Mouse (Mus musculus): Measurements from ENCODE around the gene Nkd2. TPM values are rescaled to one million over a fixed set of nuclear protein-coding genes. Genes with fewer than 3 reads are reported as not detected.

The Nkd2 gene
- polyA plus RNA-seq, 1 experiment = 1.2 TPM

DNA sequence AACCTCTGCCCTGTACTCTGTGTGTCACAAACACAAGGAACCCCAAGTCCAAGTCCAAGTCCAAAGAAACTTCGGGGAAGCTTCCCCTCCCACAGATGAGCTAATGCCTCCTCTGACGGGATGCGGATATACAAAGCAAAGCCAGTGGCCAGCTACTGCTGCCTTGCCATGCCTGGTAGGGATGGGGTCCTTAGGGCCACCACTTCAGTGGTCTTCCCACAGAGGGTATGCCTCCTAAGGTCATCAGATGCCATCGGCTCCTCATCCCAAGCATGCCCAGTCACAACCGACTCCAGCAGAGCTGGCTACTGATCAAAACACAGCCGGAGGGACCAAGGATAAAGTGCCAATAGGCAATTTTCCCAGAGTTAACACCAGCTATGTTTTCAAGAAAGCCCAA is 10.9 kb downstream of the Nkd2 start:
- WGBS = 56% methylated on average over 6 of the region's 6 CpGs
- TF ChIP-seq POLR2A (IDR thresholded peaks at IDR 0.05; ENCODE audit: low read depth, low read length) (no peak), CTCF (conservative IDR thresholded peaks at IDR 0.05; ENCODE audit: insufficient read depth, insufficient read length, low read depth, low read length) (no peak)
- Histone ChIP-seq H3K4me3 (ENCODE audit: insufficient read depth, low read depth, low read length) (no peak overlapping the region), H3K27me3 (replicated peaks; ENCODE audit: control insufficient read depth, insufficient read depth, low read length) (no peaks in the 10 kb centered on the region), H3K36me3 (ENCODE audit: control insufficient read depth, insufficient read depth, low read length) (no peaks in the 10 kb centered on the region), H3K27ac (ENCODE audit: insufficient read depth, low read depth, low read length) (no peak overlapping the region), H3K4me1 (ENCODE audit: control insufficient read depth, insufficient read depth, low read length) (0 out of 2 replicates have a peak, but pooled peaks cover 3% of the 10 kb centered on the region)
- DNase-seq = no peak

DNA sequence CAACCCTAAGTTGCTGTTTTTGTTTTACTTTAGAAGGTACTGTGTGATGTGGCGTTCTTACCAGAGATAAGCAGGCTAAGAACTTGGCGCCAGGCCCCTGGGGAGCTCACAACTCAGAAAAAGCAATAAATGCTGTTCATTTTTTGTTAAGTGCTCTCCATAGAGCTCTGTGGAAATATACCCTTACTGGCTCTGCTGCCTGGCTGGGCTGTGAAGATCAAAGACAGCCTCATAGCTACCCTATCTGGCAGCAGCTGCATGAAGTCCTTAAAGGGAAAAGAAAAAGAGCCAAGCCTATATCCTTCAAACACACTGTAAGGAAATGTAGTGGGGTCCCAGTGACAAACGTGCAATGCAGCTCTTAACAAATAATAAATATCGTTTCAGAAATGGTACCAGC is 11.6 kb downstream of the Nkd2 start:
- 0 out of 2 replicates have a peak, but pooled peaks cover 3% of the 10 kb centered on the region for H3K4me1 ChIP-seq (ENCODE audit: control insufficient read depth, insufficient read depth, low read length)
- no peak overlapping the region for H3K27ac ChIP-seq (ENCODE audit: insufficient read depth, low read depth, low read length)
- H3K4me3 ChIP-seq (ENCODE audit: insufficient read depth, low read depth, low read length) = no peak overlapping the region
- no peaks in the 10 kb centered on the region for H3K27me3 ChIP-seq (replicated peaks; ENCODE audit: control insufficient read depth, insufficient read depth, low read length)
- no peak for DNase-seq
- H3K36me3 ChIP-seq (ENCODE audit: control insufficient read depth, insufficient read depth, low read length) = no peaks in the 10 kb centered on the region
- WGBS = 51% methylated on average over 4 of the region's 4 CpGs
- TF ChIP-seq POLR2A (IDR thresholded peaks at IDR 0.05; ENCODE audit: low read depth, low read length) (no peak), CTCF (conservative IDR thresholded peaks at IDR 0.05; ENCODE audit: insufficient read depth, insufficient read length, low read depth, low read length) (no peak)

DNA sequence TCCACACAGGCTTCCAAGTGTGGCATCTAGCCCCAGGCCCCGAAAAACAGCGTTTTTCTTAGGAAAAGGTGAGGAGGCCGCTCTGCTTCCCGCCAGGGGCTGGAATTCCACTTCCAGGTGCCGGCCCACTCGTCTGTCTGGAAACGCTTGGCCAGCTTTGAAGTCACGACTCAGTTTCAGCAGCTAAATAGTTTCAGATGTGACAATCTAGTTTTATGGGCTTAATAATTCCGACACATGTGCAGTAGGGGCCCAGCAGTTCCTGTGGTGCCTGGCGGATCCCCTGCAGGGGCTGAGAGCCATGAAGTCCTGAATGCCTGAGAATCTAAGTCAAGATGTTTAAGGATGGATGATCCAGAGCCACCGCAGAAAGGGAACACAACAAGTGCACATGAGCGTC is 13.6 kb downstream of the Nkd2 start:
- H3K4me1 ChIP-seq (ENCODE audit: control insufficient read depth, insufficient read depth, low read length) = 0 out of 2 replicates have a peak, but pooled peaks cover 3% of the 10 kb centered on the region
- no peak for DNase-seq
- no peaks in the 10 kb centered on the region for H3K27me3 ChIP-seq (replicated peaks; ENCODE audit: control insufficient read depth, insufficient read depth, low read length)
- H3K27ac ChIP-seq (ENCODE audit: insufficient read depth, low read depth, low read length) = no peak overlapping the region
- WGBS = 73% methylated on average over 12 of the region's 12 CpGs
- no peak overlapping the region for H3K4me3 ChIP-seq (ENCODE audit: insufficient read depth, low read depth, low read length)
- TF ChIP-seq POLR2A (IDR thresholded peaks at IDR 0.05; ENCODE audit: low read depth, low read length) (no peak), CTCF (conservative IDR thresholded peaks at IDR 0.05; ENCODE audit: insufficient read depth, insufficient read length, low read depth, low read length) (no peak)
- H3K36me3 ChIP-seq (ENCODE audit: control insufficient read depth, insufficient read depth, low read length) = no peaks in the 10 kb centered on the region

DNA sequence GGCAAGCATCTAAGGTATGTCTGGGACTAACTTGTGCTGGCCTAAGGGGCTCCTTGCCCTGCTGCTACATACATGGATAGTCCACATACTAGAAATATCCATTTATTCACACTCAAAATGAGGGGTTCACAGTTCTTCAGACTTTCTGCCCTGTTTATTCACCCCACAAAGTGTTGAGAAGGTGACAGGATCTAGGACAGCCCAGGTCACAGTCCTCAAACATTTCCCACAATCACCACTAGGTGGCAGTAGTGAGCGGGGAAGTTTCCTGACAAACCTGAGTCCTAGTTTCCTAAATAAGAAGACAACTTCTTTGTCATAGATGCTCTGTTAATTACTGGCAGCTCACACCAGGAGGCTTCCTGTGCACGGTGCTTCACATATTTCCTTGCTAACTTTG is 15.9 kb downstream of the Nkd2 start:
- H3K4me1 ChIP-seq (ENCODE audit: control insufficient read depth, insufficient read depth, low read length) = no peaks in the 10 kb centered on the region
- H3K36me3 ChIP-seq (ENCODE audit: control insufficient read depth, insufficient read depth, low read length) = no peaks in the 10 kb centered on the region
- peak; percentile 56 for DNase-seq
- no peaks in the 10 kb centered on the region for H3K27me3 ChIP-seq (replicated peaks; ENCODE audit: control insufficient read depth, insufficient read depth, low read length)
- no peak overlapping the region for H3K27ac ChIP-seq (ENCODE audit: insufficient read depth, low read depth, low read length)
- H3K4me3 ChIP-seq (ENCODE audit: insufficient read depth, low read depth, low read length) = no peak overlapping the region
- TF ChIP-seq POLR2A (IDR thresholded peaks at IDR 0.05; ENCODE audit: low read depth, low read length) = no peak
- TF ChIP-seq CTCF (conservative IDR thresholded peaks at IDR 0.05; ENCODE audit: insufficient read depth, insufficient read length, low read depth, low read length) = peak; percentile 81
- 1% methylated on average over 2 of the region's 2 CpGs for WGBS

DNA sequence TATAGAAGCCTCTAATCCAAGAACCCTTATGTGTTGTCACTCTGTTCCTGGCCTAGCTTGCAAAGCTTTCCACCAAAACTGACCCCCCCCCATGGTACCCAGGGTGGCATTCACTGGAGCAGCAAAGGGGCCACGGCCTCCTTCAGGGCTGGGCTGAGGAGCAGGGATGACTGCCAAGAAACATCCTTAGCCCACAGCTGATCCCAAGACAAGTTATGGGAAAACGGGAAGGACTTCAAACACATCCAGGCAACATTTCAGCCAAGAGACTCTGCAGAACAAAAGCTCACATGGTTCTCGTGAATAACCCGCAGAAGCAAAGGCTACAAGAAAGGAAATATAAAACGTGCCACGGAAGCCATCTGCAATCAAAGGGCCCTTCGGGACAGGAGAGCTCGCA is 20.2 kb downstream of the Nkd2 start:
- Histone ChIP-seq H3K27ac (ENCODE audit: insufficient read depth, low read depth, low read length) (no peak overlapping the region), H3K27me3 (replicated peaks; ENCODE audit: control insufficient read depth, insufficient read depth, low read length) (no peaks in the 10 kb centered on the region), H3K36me3 (ENCODE audit: control insufficient read depth, insufficient read depth, low read length) (no peaks in the 10 kb centered on the region), H3K4me1 (ENCODE audit: control insufficient read depth, insufficient read depth, low read length) (peaks cover 7% of the 10 kb centered on the region), H3K4me3 (ENCODE audit: insufficient read depth, low read depth, low read length) (no peak overlapping the region)
- TF ChIP-seq CTCF (conservative IDR thresholded peaks at IDR 0.05; ENCODE audit: insufficient read depth, insufficient read length, low read depth, low read length) = no peak
- TF ChIP-seq POLR2A (IDR thresholded peaks at IDR 0.05; ENCODE audit: low read depth, low read length) = no peak
- WGBS = 67% methylated on average over 8 of the region's 8 CpGs
- no peak for DNase-seq

DNA sequence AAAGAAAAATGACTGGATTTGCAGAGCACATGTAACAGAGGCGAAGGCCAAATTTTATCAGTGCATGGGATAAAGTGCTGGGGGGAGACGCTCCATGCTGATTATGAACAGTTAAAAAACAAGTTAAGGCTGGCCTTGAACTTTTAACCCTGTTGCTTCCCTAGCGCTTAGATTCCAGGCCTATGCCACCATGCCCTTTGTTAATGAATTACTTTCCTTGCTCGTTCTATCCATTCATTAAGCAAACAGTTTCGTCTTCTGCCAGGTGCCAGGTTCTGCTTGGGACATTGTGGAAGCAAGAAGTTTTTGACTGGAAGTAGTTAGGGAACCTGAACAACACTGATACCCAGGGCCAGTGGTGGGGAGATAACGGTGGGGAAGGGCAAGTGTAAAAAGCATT is 23.7 kb downstream of the Nkd2 start:
- no peaks in the 10 kb centered on the region for H3K27me3 ChIP-seq (replicated peaks; ENCODE audit: control insufficient read depth, insufficient read depth, low read length)
- H3K4me1 ChIP-seq (ENCODE audit: control insufficient read depth, insufficient read depth, low read length) = peaks cover 7% of the 10 kb centered on the region
- peak; percentile 54 for DNase-seq
- no peak overlapping the region for H3K4me3 ChIP-seq (ENCODE audit: insufficient read depth, low read depth, low read length)
- WGBS = 43% methylated on average over 6 of the region's 6 CpGs
- no peaks in the 10 kb centered on the region for H3K36me3 ChIP-seq (ENCODE audit: control insufficient read depth, insufficient read depth, low read length)
- H3K27ac ChIP-seq (ENCODE audit: insufficient read depth, low read depth, low read length) = no peak overlapping the region
- TF ChIP-seq POLR2A (IDR thresholded peaks at IDR 0.05; ENCODE audit: low read depth, low read length) = no peak
- no peak for TF ChIP-seq CTCF (conservative IDR thresholded peaks at IDR 0.05; ENCODE audit: insufficient read depth, insufficient read length, low read depth, low read length)

DNA sequence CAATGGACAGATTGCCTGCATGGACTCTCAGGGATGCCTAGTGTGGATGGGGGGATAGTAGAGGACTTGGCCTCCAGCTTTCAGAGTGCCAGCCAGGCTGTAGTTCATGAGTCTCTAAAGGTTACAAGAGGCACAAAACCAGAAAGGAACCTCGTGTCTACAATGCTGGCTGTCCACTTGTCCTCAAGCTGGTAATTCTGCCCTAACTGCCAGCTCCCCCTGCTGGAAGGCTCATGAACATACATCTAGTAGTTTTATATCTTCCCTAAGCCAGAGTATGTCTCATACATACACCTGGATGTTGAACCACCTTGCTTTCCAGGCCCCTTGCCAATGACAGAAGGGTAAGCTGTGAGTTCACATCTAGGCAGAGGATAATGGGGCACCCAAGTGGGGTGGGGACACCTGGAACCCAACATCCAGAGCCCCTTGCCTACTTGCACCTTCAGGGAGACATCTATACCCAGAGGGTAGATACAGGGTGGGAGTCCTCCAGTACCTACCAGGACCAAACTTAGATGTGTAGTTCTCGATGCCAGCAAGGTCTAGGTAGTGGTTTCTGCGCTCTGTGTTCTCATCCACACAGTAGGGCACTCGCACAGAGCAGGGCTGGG is 25.1 kb downstream of the Nkd2 start:
- TF ChIP-seq POLR2A (IDR thresholded peaks at IDR 0.05; ENCODE audit: low read depth, low read length) = no peak
- peak; percentile 93 for TF ChIP-seq CTCF (conservative IDR thresholded peaks at IDR 0.05; ENCODE audit: insufficient read depth, insufficient read length, low read depth, low read length)
- Histone ChIP-seq H3K27me3 (replicated peaks; ENCODE audit: control insufficient read depth, insufficient read depth, low read length) (no peaks in the 10 kb centered on the region), H3K4me3 (ENCODE audit: insufficient read depth, low read depth, low read length) (no peak overlapping the region), H3K36me3 (ENCODE audit: control insufficient read depth, insufficient read depth, low read length) (no peaks in the 10 kb centered on the region), H3K4me1 (ENCODE audit: control insufficient read depth, insufficient read depth, low read length) (peaks cover 7% of the 10 kb centered on the region), H3K27ac (ENCODE audit: insufficient read depth, low read depth, low read length) (no peak overlapping the region)
- WGBS = 65% methylated on average over 4 of the region's 4 CpGs
- peak; percentile 80 for DNase-seq

Data from kidney, adult 2 months (tissue).